Mouse (Mus musculus) lung, postnatal 0 days (tissue): Measurements from ENCODE around the gene Hc.

Source experiments
- CTCF ChIP-seq: IDR thresholded peaks from 2 replicates; pipeline ENCODE4 v1.5.1; 2016; ENCODE audit warnings: antibody characterized with exemption, mild to moderate bottlenecking
- EP300 ChIP-seq: IDR thresholded peaks from 2 replicates; pipeline ENCODE4 v1.6.1; 2016; ENCODE audit warnings: antibody characterized with exemption, mild to moderate bottlenecking, control low read depth

- TF ChIP-seq CTCF (no peak), EP300 (no peak)
Measured at GRCm38 (mm10) chr2:34965806-34966205, 95.4 kb downstream of the Hc start.
